Mouse (Mus musculus) intestine, postnatal 0 days (tissue): ENCODE data around the gene Ttc41. TPM values are rescaled to one million over a fixed set of nuclear protein-coding genes. Genes with fewer than 3 reads are reported as not detected.

ENCODE experiments used
- ATAC-seq: fragments of 200-750 bp; cut with Nextera tagmentation; 2 replicates; pipeline ENCODE4 v1.8.0; 2017; ENCODE audit warnings: mild to moderate bottlenecking, moderate TSS enrichment, moderate library complexity
- H3K27ac ChIP-seq: fragments of 300-500 bp; sonication (generic); 2 replicates; pipeline ENCODE4 v1.5.1; 2014; ENCODE audit warnings: mild to moderate bottlenecking, low read depth, low read length, moderate library complexity
- H3K27me3 ChIP-seq: fragments of 300-500 bp; sonication (generic); replicated peaks from 2 replicates; pipeline ENCODE4 v1.6.1; 2014; ENCODE audit warnings: low read length, mixed read lengths; ENCODE audit not compliant: control insufficient read depth, insufficient read depth
- H3K36me3 ChIP-seq: fragments of 300-500 bp; sonication (generic); 2 replicates; pipeline ENCODE4 v1.6.1; 2014; ENCODE audit warnings: mild to moderate bottlenecking, moderate library complexity; ENCODE audit not compliant: control insufficient read depth, insufficient read depth
- H3K4me1 ChIP-seq: fragments of 300-500 bp; sonication (generic); replicated peaks from 2 replicates; pipeline ENCODE4 v1.6.1; 2014; ENCODE audit warnings: antibody characterized with exemption, low read length, mixed read lengths; ENCODE audit not compliant: control insufficient read depth, insufficient read depth
- H3K4me2 ChIP-seq: fragments of 300-500 bp; sonication (generic); replicated peaks from 2 replicates; pipeline ENCODE4 v1.6.1; 2014; ENCODE audit warnings: low read depth, mild to moderate bottlenecking, moderate library complexity
- H3K4me3 ChIP-seq: fragments of 300-500 bp; sonication (generic); 2 replicates; pipeline ENCODE4 v1.5.1; 2014; ENCODE audit warnings: low read depth, low read length
- H3K9ac ChIP-seq: fragments of 300-500 bp; sonication (generic); 2 replicates; pipeline ENCODE4 v1.6.1; 2014; ENCODE audit warnings: mild to moderate bottlenecking, low read depth, low read length
- H3K9me3 ChIP-seq: fragments of 300-500 bp; sonication (generic); 2 replicates; pipeline ENCODE4 v1.6.1; 2016; ENCODE audit warnings: mixed run types; ENCODE audit not compliant: control insufficient read depth
- CTCF ChIP-seq: sonication (generic); IDR thresholded peaks from 2 replicates; pipeline ENCODE4 v1.5.1; 2016; ENCODE audit warnings: low read depth, mild to moderate bottlenecking, control low read depth, antibody characterized with exemption, moderate library complexity
- WGBS: fragments of 180-500 bp; shearing (Covaris S2); extraction: QIAGEN DNeasy Blood & Tissue Kit; methylation state at CpG from one replicate; pipeline ENCODE4 v1.1.7; 2014; 5-methylcytosine and 5-hydroxymethylcytosine counted together
- polyA plus RNA-seq: library from polyadenylated mRNA; unstranded; fragments of >200 nt; fragmentation: Nextera tagmentation; extraction: Ambion mirVana; gene quantifications from 2 replicates; pipeline ENCODE4 v1.2.1, GENCODE M21; 2015

The Ttc41 gene
- polyA plus RNA-seq, 1 experiment from 2014 or later = 0.59 TPM

- TF ChIP-seq CTCF = no peak
- H3K9ac ChIP-seq = no peak overlapping the region
- H3K4me2 ChIP-seq = no peak overlapping the region
- H3K27ac ChIP-seq = no peak overlapping the region
- H3K4me3 ChIP-seq = no peak overlapping the region
- no peaks in the 10 kb centered on the region for H3K9me3 ChIP-seq
- WGBS = 48% methylated on average over 2 of the region's 2 CpGs
- no peaks in the 10 kb centered on the region for H3K27me3 ChIP-seq
- ATAC-seq = no peak
- H3K4me1 ChIP-seq = 0 out of 2 replicates have a peak, but pooled peaks cover 7% of the 10 kb centered on the region
- no peaks in the 10 kb centered on the region for H3K36me3 ChIP-seq
These were observed 25.9 kb downstream of the Ttc41 start for GRCm38 (mm10) chr10:86731500-86731863.

- Histone ChIP-seq H3K27ac (no peak overlapping the region), H3K9ac (no peak overlapping the region), H3K4me2 (no peak overlapping the region), H3K4me3 (no peak overlapping the region), H3K27me3 (no peaks in the 10 kb centered on the region), H3K36me3 (no peaks in the 10 kb centered on the region), H3K4me1 (no peaks in the 10 kb centered on the region), H3K9me3 (no peaks in the 10 kb centered on the region)
- WGBS = 79% methylated on average over 4 of the region's 4 CpGs
- ATAC-seq = no peak
- TF ChIP-seq CTCF = no peak; the same call in 1 of the 2 replicates
These were observed 29.4 kb downstream of the Ttc41 start for GRCm38 (mm10) chr10:86735036-86735435.

- no peak overlapping the region for H3K4me3 ChIP-seq
- no peak overlapping the region for H3K9ac ChIP-seq
- no peak overlapping the region for H3K4me2 ChIP-seq
- no peaks in the 10 kb centered on the region for H3K27me3 ChIP-seq
- ATAC-seq = no peak
- H3K9me3 ChIP-seq = no peaks in the 10 kb centered on the region
- no peaks in the 10 kb centered on the region for H3K36me3 ChIP-seq
- H3K4me1 ChIP-seq = no peaks in the 10 kb centered on the region
- H3K27ac ChIP-seq = no peak overlapping the region
- no peak for TF ChIP-seq CTCF
- 85% methylated on average over 2 of the region's 2 CpGs for WGBS
These were observed 37.3 kb downstream of the Ttc41 start for GRCm38 (mm10) chr10:86742918-86743317.

GRCm38 (mm10) chr10:86744306-86744705, 38.7 kb downstream of the Ttc41 start:
- Histone ChIP-seq H3K4me2 (no peak overlapping the region), H3K9me3 (no peaks in the 10 kb centered on the region), H3K36me3 (no peaks in the 10 kb centered on the region), H3K27ac (no peak overlapping the region), H3K4me3 (no peak overlapping the region), H3K9ac (no peak overlapping the region), H3K4me1 (no peaks in the 10 kb centered on the region), H3K27me3 (no peaks in the 10 kb centered on the region)
- ATAC-seq = no peak
- WGBS = 91% methylated on average over 7 of the region's 7 CpGs
- TF ChIP-seq CTCF = no peak

- Histone ChIP-seq H3K27me3 (no peaks in the 10 kb centered on the region), H3K4me2 (no peak overlapping the region), H3K4me1 (no peaks in the 10 kb centered on the region), H3K27ac (no peak overlapping the region), H3K4me3 (no peak overlapping the region), H3K36me3 (no peaks in the 10 kb centered on the region), H3K9me3 (no peaks in the 10 kb centered on the region), H3K9ac (no peak overlapping the region)
- TF ChIP-seq CTCF = no peak
- no peak for ATAC-seq
- WGBS = 77% methylated on average over 6 of the region's 6 CpGs
These were observed 50.3 kb downstream of the Ttc41 start for GRCm38 (mm10) chr10:86755816-86756502.

GRCm38 (mm10) chr10:86757724-86758123, 52.1 kb downstream of the Ttc41 start:
- no peak for TF ChIP-seq CTCF
- H3K9me3 ChIP-seq = no peaks in the 10 kb centered on the region
- ATAC-seq = no peak
- H3K4me2 ChIP-seq = no peak overlapping the region
- H3K27ac ChIP-seq = no peak overlapping the region
- 100% methylated on average over 1 of the region's 1 CpGs for WGBS
- H3K36me3 ChIP-seq = no peaks in the 10 kb centered on the region
- no peaks in the 10 kb centered on the region for H3K4me1 ChIP-seq
- H3K4me3 ChIP-seq = no peak overlapping the region
- no peak overlapping the region for H3K9ac ChIP-seq
- H3K27me3 ChIP-seq = no peaks in the 10 kb centered on the region
